Mouse (Mus musculus): ENCODE data around the gene Gm20388.

- no peak for TF ChIP-seq MAFK (IDR thresholded peaks at IDR 0.05; ENCODE audit: insufficient read depth, low read depth, low read length)
- no peak for TF ChIP-seq ZNF384 (IDR thresholded peaks at IDR 0.05; ENCODE audit: low read depth, low read length)
- no peak for TF ChIP-seq ZC3H11A (IDR thresholded peaks at IDR 0.05; ENCODE audit: borderline replicate concordance, low read depth, low read length)
- no peak for TF ChIP-seq HCFC1 (IDR thresholded peaks at IDR 0.05; ENCODE audit: borderline replicate concordance, insufficient read depth, low read length)
These were observed 2437.3 kb downstream of the Gm20388 start for GRCm38 (mm10) chr8:122347811-122348552.
